Mouse (Mus musculus): Measurements from ENCODE around the gene Ifit2. TPM values are rescaled to one million over a fixed set of nuclear protein-coding genes. Genes with fewer than 3 reads are reported as not detected.

The Ifit2 gene
- polyA plus RNA-seq, 1 experiment, result 1.8 TPM

DNA sequence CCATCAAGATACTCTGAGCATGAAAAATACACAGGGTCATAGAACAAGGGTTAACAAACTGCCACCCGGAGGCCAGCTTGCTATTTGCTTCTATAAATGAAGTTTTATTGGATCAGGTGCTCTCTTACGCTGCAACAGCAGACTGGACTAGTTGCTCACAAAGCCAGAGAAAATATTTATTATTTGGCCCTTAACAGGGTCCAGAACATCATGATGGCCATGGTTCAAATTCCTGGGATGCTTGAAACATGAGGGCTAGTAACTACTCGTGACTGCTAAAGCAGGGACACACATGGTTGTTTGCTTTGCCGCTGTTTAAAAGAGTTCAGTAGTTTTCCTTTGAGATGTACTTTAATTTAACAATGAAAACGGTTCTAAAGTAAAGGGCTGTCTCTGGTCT is 1.5 kb downstream of the Ifit2 start:
- Histone ChIP-seq H3K36me3 (ENCODE audit: control insufficient read depth, insufficient read depth) (peaks cover 3% of the 10 kb centered on the region), H3K4me3 (peak overlapping the region; percentile 33), H3K27me3 (ENCODE audit: control insufficient read depth, insufficient read depth, insufficient read length) (no peaks in the 10 kb centered on the region), H3K79me2 (ENCODE audit: control insufficient read depth, insufficient read depth) (no peaks in the 10 kb centered on the region), H3ac (ENCODE audit: control insufficient read depth, insufficient read length) (no peak overlapping the region), H3K4me2 (ENCODE audit: low read depth) (peak overlapping the region; percentile 69)
- no peak for TF ChIP-seq POLR2A (IDR thresholded peaks at IDR 0.05; ENCODE audit: insufficient read length, low read depth)
- no peak for TF ChIP-seq POLR2AphosphoS2 (IDR thresholded peaks at IDR 0.05; ENCODE audit: insufficient read length, low read depth)
- TF ChIP-seq CEBPB (IDR thresholded peaks at IDR 0.05; ENCODE audit: insufficient read depth, poor library complexity, severe bottlenecking), result no peak
- TF ChIP-seq TCF3 (IDR thresholded peaks at IDR 0.05; ENCODE audit: insufficient read length, low read depth), result no peak
- no peak for TF ChIP-seq TCF12 (IDR thresholded peaks at IDR 0.05; ENCODE audit: insufficient read depth, poor library complexity, severe bottlenecking)
- no peak for TF ChIP-seq MYOG (IDR thresholded peaks at IDR 0.05; ENCODE audit: control insufficient read depth in 1 of 3, insufficient read depth in 1 of 3, insufficient read length in 2 of 3, low read depth in 2 of 3)
- no peak for TF ChIP-seq USF1 (IDR thresholded peaks at IDR 0.05; ENCODE audit: low read depth)
- no peak for TF ChIP-seq REST (IDR thresholded peaks at IDR 0.05; ENCODE audit: insufficient read depth, insufficient read length)
- no peak for TF ChIP-seq MYOD1 (IDR thresholded peaks at IDR 0.05; ENCODE audit: control insufficient read depth in 1 of 3, insufficient read length in 2 of 3, low read depth in 2 of 3)
- TF ChIP-seq SRF (IDR thresholded peaks at IDR 0.05; ENCODE audit: control insufficient read depth, insufficient read length, low read depth), result no peak
- no peak for TF ChIP-seq E2F4 (IDR thresholded peaks at IDR 0.05; ENCODE audit: insufficient read depth)
- TF ChIP-seq MAX (IDR thresholded peaks at IDR 0.05; ENCODE audit: low read depth), result no peak

DNA sequence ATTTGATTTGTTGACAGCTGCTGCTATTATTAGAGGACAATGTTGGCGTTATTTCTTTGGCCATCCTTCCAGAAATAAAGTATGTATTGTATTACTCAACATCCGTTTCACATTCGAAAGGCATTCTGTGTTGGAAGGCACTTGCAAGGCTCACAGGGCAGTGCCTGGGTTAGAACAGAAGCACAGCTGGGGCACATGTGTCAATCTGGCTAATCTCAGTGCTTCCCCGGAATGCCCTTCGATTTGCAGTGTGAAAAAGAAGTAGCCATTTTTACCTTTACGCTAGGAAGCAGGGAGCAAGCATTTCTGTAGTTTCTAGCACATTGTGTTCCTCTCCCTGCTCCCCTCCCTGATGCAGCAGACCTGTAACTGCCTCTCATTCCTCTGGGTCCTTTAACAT is 2.5 kb downstream of the Ifit2 start:
- peak overlapping the region; percentile 69 for H3K4me2 ChIP-seq (ENCODE audit: low read depth)
- H3K4me3 ChIP-seq, result no peak overlapping the region
- H3ac ChIP-seq (ENCODE audit: control insufficient read depth, insufficient read length), result no peak overlapping the region
- peaks cover 3% of the 10 kb centered on the region for H3K36me3 ChIP-seq (ENCODE audit: control insufficient read depth, insufficient read depth)
- H3K79me2 ChIP-seq (ENCODE audit: control insufficient read depth, insufficient read depth), result no peaks in the 10 kb centered on the region
- no peaks in the 10 kb centered on the region for H3K27me3 ChIP-seq (ENCODE audit: control insufficient read depth, insufficient read depth, insufficient read length)
- TF ChIP-seq REST (IDR thresholded peaks at IDR 0.05; ENCODE audit: insufficient read depth, insufficient read length) (no peak), TCF12 (IDR thresholded peaks at IDR 0.05; ENCODE audit: insufficient read depth, poor library complexity, severe bottlenecking) (no peak), MYOG (IDR thresholded peaks at IDR 0.05; ENCODE audit: control insufficient read depth in 1 of 3, insufficient read depth in 1 of 3, insufficient read length in 2 of 3, low read depth in 2 of 3) (peak in 1 of 3 experiments; percentile 66), SRF (IDR thresholded peaks at IDR 0.05; ENCODE audit: control insufficient read depth, insufficient read length, low read depth) (no peak), USF1 (IDR thresholded peaks at IDR 0.05; ENCODE audit: low read depth) (no peak), E2F4 (IDR thresholded peaks at IDR 0.05; ENCODE audit: insufficient read depth) (no peak), POLR2A (IDR thresholded peaks at IDR 0.05; ENCODE audit: insufficient read length, low read depth) (no peak), CEBPB (IDR thresholded peaks at IDR 0.05; ENCODE audit: insufficient read depth, poor library complexity, severe bottlenecking) (peak; percentile 77; the same call in 1 of the 2 replicates), MYOD1 (IDR thresholded peaks at IDR 0.05; ENCODE audit: control insufficient read depth in 1 of 3, insufficient read length in 2 of 3, low read depth in 2 of 3) (peak in 2 of 3 experiments; percentile 66 to 78), MAX (IDR thresholded peaks at IDR 0.05; ENCODE audit: low read depth) (no peak), POLR2AphosphoS2 (IDR thresholded peaks at IDR 0.05; ENCODE audit: insufficient read length, low read depth) (no peak), TCF3 (IDR thresholded peaks at IDR 0.05; ENCODE audit: insufficient read length, low read depth) (no peak)

DNA sequence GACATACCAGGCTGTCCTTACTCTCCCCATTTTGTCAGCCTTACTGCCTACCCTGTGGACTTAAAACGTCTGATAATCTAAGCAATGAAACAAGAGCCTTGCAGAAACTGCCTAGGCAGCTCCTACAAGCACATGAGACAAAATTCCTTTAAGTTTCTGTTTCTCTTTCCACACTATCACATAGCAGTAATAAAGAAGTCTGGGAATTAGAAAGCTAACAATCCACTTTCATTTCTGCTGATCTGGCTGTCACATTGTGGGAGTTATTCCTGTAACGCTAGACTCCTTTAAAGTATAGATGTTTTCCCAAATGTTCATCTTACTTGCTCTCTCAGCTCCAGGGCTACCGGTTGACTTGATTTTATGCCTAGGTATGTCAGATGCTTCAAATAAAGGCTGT is 3.0 kb downstream of the Ifit2 start:
- H3K79me2 ChIP-seq (ENCODE audit: control insufficient read depth, insufficient read depth), result no peaks in the 10 kb centered on the region
- no peak overlapping the region for H3K4me3 ChIP-seq
- H3K36me3 ChIP-seq (ENCODE audit: control insufficient read depth, insufficient read depth), result peaks cover 3% of the 10 kb centered on the region
- peak overlapping the region; percentile 69 for H3K4me2 ChIP-seq (ENCODE audit: low read depth)
- TF ChIP-seq SRF (IDR thresholded peaks at IDR 0.05; ENCODE audit: control insufficient read depth, insufficient read length, low read depth) (no peak), TCF3 (IDR thresholded peaks at IDR 0.05; ENCODE audit: insufficient read length, low read depth) (no peak)
- H3K27me3 ChIP-seq (ENCODE audit: control insufficient read depth, insufficient read depth, insufficient read length), result no peaks in the 10 kb centered on the region
- H3ac ChIP-seq (ENCODE audit: control insufficient read depth, insufficient read length), result no peak overlapping the region

DNA sequence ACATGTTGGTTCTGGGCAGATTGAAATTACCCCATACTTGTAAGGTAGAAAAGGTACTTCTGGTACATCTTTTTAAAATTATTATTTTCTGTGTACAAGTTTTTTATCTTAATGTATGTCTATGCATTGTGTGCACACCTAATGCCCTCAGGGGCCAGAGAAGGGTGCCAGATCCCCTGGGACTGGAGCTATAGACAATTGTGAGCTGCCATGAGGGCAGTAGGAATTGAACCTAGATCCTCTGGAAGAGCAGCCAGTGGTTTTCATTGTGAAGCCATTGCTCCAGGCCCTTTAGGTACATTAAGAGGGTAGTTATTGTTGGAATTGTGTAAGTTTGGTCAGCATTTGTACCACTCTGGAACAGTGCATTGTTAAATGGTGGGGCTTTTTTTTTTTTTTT is 3.6 kb downstream of the Ifit2 start:
- TF ChIP-seq MAX (IDR thresholded peaks at IDR 0.05; ENCODE audit: low read depth) (no peak), REST (IDR thresholded peaks at IDR 0.05; ENCODE audit: insufficient read depth, insufficient read length) (no peak), POLR2A (IDR thresholded peaks at IDR 0.05; ENCODE audit: insufficient read length, low read depth) (no peak), MYOG (IDR thresholded peaks at IDR 0.05; ENCODE audit: control insufficient read depth in 1 of 3, insufficient read depth in 1 of 3, insufficient read length in 2 of 3, low read depth in 2 of 3) (no peak), POLR2AphosphoS2 (IDR thresholded peaks at IDR 0.05; ENCODE audit: insufficient read length, low read depth) (no peak), CEBPB (IDR thresholded peaks at IDR 0.05; ENCODE audit: insufficient read depth, poor library complexity, severe bottlenecking) (no peak), MYOD1 (IDR thresholded peaks at IDR 0.05; ENCODE audit: control insufficient read depth in 1 of 3, insufficient read length in 2 of 3, low read depth in 2 of 3) (no peak), TCF12 (IDR thresholded peaks at IDR 0.05; ENCODE audit: insufficient read depth, poor library complexity, severe bottlenecking) (no peak), SRF (IDR thresholded peaks at IDR 0.05; ENCODE audit: control insufficient read depth, insufficient read length, low read depth) (no peak), E2F4 (IDR thresholded peaks at IDR 0.05; ENCODE audit: insufficient read depth) (no peak), USF1 (IDR thresholded peaks at IDR 0.05; ENCODE audit: low read depth) (no peak), TCF3 (IDR thresholded peaks at IDR 0.05; ENCODE audit: insufficient read length, low read depth) (no peak)
- no peak overlapping the region for H3ac ChIP-seq (ENCODE audit: control insufficient read depth, insufficient read length)

DNA sequence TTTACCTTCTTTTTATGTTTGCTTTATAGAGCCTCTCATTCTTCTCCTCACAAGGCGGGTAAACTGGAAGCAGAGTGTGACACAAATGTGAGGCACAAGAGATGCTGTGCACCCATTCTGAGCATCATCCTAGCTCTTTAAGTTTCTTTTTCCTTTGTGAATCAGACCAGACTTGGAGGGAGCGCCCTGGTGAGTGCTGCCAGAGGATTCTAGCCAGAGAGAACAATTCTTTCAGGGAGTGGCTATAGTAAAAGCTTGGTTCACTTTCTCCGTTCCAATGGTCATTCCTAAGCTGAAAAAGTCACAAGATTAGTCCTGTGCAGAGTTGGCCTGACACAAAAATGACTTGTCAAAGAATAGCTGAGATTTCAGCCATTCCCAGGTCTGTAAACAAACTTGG is 6.1 kb downstream of the Ifit2 start:
- Histone ChIP-seq H3K27me3 (ENCODE audit: control insufficient read depth, insufficient read depth, insufficient read length) (no peaks in the 10 kb centered on the region), H3K36me3 (ENCODE audit: control insufficient read depth, insufficient read depth) (peaks cover 3% of the 10 kb centered on the region), H3K4me2 (ENCODE audit: low read depth) (no peak overlapping the region), H3K79me2 (ENCODE audit: control insufficient read depth, insufficient read depth) (no peaks in the 10 kb centered on the region), H3K4me3 (no peak overlapping the region), H3ac (ENCODE audit: control insufficient read depth, insufficient read length) (no peak overlapping the region)
- TF ChIP-seq MAX (IDR thresholded peaks at IDR 0.05; ENCODE audit: low read depth) (no peak), CEBPB (IDR thresholded peaks at IDR 0.05; ENCODE audit: insufficient read depth, poor library complexity, severe bottlenecking) (no peak), POLR2A (IDR thresholded peaks at IDR 0.05; ENCODE audit: insufficient read length, low read depth) (no peak), SRF (IDR thresholded peaks at IDR 0.05; ENCODE audit: control insufficient read depth, insufficient read length, low read depth) (no peak), MYOD1 (IDR thresholded peaks at IDR 0.05; ENCODE audit: control insufficient read depth in 1 of 3, insufficient read length in 2 of 3, low read depth in 2 of 3) (no peak), POLR2AphosphoS2 (IDR thresholded peaks at IDR 0.05; ENCODE audit: insufficient read length, low read depth) (no peak), USF1 (IDR thresholded peaks at IDR 0.05; ENCODE audit: low read depth) (no peak), REST (IDR thresholded peaks at IDR 0.05; ENCODE audit: insufficient read depth, insufficient read length) (no peak), TCF3 (IDR thresholded peaks at IDR 0.05; ENCODE audit: insufficient read length, low read depth) (no peak)

More for the DNA sequence above, 3.6 kb downstream of the Ifit2 start:
- Histone ChIP-seq H3K4me3 (no peak overlapping the region), H3K36me3 (ENCODE audit: control insufficient read depth, insufficient read depth) (peaks cover 3% of the 10 kb centered on the region), H3K79me2 (ENCODE audit: control insufficient read depth, insufficient read depth) (no peaks in the 10 kb centered on the region), H3K27me3 (ENCODE audit: control insufficient read depth, insufficient read depth, insufficient read length) (no peaks in the 10 kb centered on the region), H3K4me2 (ENCODE audit: low read depth) (peak overlapping the region; percentile 69)

Data from myocyte (in vitro differentiated cells).